Mouse (Mus musculus) midbrain, embryonic 16.5 days (tissue): ENCODE measurements around the gene Gpr68. TPM values are rescaled to one million over a fixed set of nuclear protein-coding genes. Genes with fewer than 3 reads are reported as not detected.

Experiments
- ATAC-seq: fragments of 200-750 bp; cut with Nextera tagmentation; 2 replicates; pipeline ENCODE4 v1.8.0; 2017; ENCODE audit warnings: moderate TSS enrichment
- H3K27ac ChIP-seq: fragments of 300-500 bp; sonication (generic); 2 replicates; pipeline ENCODE4 v1.5.1; 2014; ENCODE audit warnings: mild to moderate bottlenecking, low read length, mixed read lengths
- H3K27me3 ChIP-seq: fragments of 300-500 bp; sonication (generic); 2 replicates; pipeline ENCODE4 v1.6.1; 2014; ENCODE audit warnings: low read depth, low read length, mixed read lengths; ENCODE audit not compliant: control insufficient read depth, insufficient read depth
- H3K36me3 ChIP-seq: fragments of 300-500 bp; sonication (generic); 2 replicates; pipeline ENCODE4 v1.6.1; 2014; ENCODE audit warnings: mild to moderate bottlenecking, low read length, moderate library complexity, mixed read lengths; ENCODE audit not compliant: control insufficient read depth, insufficient read depth
- H3K4me1 ChIP-seq: fragments of 300-500 bp; sonication (generic); 2 replicates; pipeline ENCODE4 v1.6.1; 2014; ENCODE audit warnings: mild to moderate bottlenecking, low read length, mixed read lengths; ENCODE audit not compliant: control insufficient read depth, insufficient read depth
- H3K4me2 ChIP-seq: fragments of 300-500 bp; sonication (generic); 2 replicates; pipeline ENCODE4 v1.6.1; 2014; ENCODE audit warnings: mild to moderate bottlenecking, low read length, mixed read lengths
- H3K4me3 ChIP-seq: fragments of 300-500 bp; sonication (generic); 2 replicates; pipeline ENCODE4 v1.5.1; 2014; ENCODE audit warnings: low read depth, mild to moderate bottlenecking, low read length, moderate library complexity, mixed read lengths
- H3K9ac ChIP-seq: fragments of 300-500 bp; sonication (generic); 2 replicates; pipeline ENCODE4 v1.6.1; 2014; ENCODE audit warnings: low read depth, low read length, mixed read lengths
- H3K9me3 ChIP-seq: fragments of 300-500 bp; sonication (generic); replicated peaks from 2 replicates; pipeline ENCODE4 v1.6.1; 2014; ENCODE audit warnings: mild to moderate bottlenecking, low read length, mixed read lengths; ENCODE audit not compliant: control insufficient read depth, poor library complexity, severe bottlenecking
- WGBS: fragments of 180-500 bp; shearing (Covaris S2); extraction: QIAGEN DNeasy Blood & Tissue Kit; methylation state at CpG from one replicate; pipeline ENCODE4 v1.1.7; 2014; 5-methylcytosine and 5-hydroxymethylcytosine counted together
- polyA plus RNA-seq: library from polyadenylated mRNA; unstranded; fragments of >200 nt; fragmentation: Nextera tagmentation; extraction: Ambion mirVana; gene quantifications from 2 replicates; pipeline ENCODE4 v1.2.1, GENCODE M21; 2015

The Gpr68 gene
- polyA plus RNA-seq, 1 experiment from 2014 or later = 6.2 TPM

GRCm38 (mm10) chr12:100901386-100901785, 6.6 kb downstream of the Gpr68 start:
- H3K9ac ChIP-seq = no peak overlapping the region
- H3K36me3 ChIP-seq = no peaks in the 10 kb centered on the region
- H3K4me2 ChIP-seq = no peak overlapping the region
- no peaks in the 10 kb centered on the region for H3K9me3 ChIP-seq
- ATAC-seq = no peak
- H3K4me1 ChIP-seq = peaks cover 17% of the 10 kb centered on the region
- no peak overlapping the region for H3K27ac ChIP-seq
- H3K4me3 ChIP-seq = no peak overlapping the region
- 76% methylated on average over 6 of the region's 6 CpGs for WGBS
- H3K27me3 ChIP-seq = peaks cover 3% of the 10 kb centered on the region; the same call in 1 of the 2 replicates

GRCm38 (mm10) chr12:100900901-100901300, 7.1 kb downstream of the Gpr68 start:
- Histone ChIP-seq H3K4me2 (no peak overlapping the region), H3K9ac (no peak overlapping the region), H3K27me3 (peaks cover 3% of the 10 kb centered on the region; the same call in 1 of the 2 replicates), H3K4me1 (peaks cover 19% of the 10 kb centered on the region), H3K4me3 (no peak overlapping the region), H3K9me3 (no peaks in the 10 kb centered on the region), H3K27ac (no peak overlapping the region), H3K36me3 (no peaks in the 10 kb centered on the region)
- ATAC-seq = no peak
- 78% methylated on average over 6 of the region's 6 CpGs for WGBS

DNA sequence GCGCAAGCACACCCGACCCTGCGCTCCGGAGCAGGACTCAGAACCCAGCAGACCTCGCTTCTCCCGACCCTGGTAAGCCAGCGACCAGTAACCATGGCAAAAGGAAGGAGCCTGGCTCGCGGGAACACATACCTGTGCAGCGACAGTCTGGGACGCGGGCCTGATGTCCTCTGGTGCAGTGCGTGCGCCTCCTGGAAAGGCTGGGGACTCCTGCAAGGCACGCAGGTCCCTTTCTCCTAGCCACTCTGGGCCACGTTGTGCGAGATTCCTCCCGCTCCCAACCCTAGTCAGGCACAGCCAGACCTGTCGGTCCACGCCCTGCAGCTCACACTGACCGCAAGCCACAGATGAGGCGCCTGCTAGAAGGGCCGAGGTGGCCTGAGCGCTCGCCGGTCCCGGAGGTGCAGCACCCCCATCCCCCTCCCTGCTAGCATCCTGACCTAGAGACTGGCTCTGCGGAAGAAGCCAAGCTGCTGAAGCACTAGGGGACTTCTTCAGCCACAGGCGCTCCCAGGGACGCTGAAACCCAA, 8.8 kb downstream of the Gpr68 start:
- H3K4me3 ChIP-seq = peak overlapping the region; percentile 53
- peak overlapping the region; percentile 75 for H3K9ac ChIP-seq
- peak overlapping the region; percentile 93 for H3K4me2 ChIP-seq
- H3K27me3 ChIP-seq = peaks cover 3% of the 10 kb centered on the region; the same call in 1 of the 2 replicates
- WGBS = under 1% methylated on average over 30 of the region's 30 CpGs
- no peaks in the 10 kb centered on the region for H3K36me3 ChIP-seq
- H3K27ac ChIP-seq = peak overlapping the region; percentile 42
- no peaks in the 10 kb centered on the region for H3K9me3 ChIP-seq
- ATAC-seq = peak; percentile 74
- H3K4me1 ChIP-seq = peaks cover 30% of the 10 kb centered on the region

DNA sequence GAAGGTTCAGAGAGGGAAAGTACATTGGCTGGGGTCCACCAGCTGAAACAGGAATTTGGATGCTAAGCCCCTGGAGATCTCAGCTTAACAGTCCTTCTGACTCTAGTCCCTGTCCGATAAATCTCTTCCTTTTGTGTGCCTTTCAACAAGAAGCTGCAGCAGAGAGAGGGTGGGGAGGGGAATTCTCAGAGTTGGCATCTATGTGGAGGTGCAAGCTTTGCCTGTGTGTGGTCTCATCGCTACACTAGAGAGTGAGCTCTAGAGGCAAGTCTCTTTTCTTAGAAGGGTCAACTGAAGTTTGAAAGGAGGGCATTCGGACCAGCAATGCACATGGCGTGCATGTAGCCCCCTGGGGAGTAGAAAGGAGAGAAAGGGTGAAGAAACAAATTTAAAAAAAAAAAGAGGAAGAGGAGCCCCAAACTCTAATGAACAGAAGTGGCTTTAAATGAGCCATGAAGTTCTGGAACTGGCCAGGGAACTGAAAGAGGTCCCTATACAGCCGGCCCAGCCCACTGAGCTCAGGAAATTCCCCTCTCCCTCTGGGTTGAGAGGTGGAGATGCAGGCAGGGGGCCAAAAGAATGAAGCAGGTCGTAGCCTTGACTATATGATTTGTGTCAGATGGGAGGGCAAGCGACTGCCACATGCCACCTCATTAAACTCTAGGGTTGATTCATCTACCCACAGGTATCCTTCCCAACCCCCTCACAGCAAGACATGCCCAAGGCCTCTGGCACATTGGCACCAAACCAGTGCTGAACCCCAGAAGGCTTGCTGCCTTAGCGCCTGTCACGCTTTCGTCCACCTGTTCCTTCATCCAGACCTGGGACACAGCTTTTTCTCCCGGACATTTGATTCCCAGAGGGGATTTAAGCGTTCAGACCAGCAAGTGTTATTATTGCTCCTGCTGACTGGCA, 10.0 kb downstream of the Gpr68 start:
- ATAC-seq = no peak

GRCm38 (mm10) chr12:100896661-100897060, 11.3 kb downstream of the Gpr68 start:
- Histone ChIP-seq H3K36me3 (no peaks in the 10 kb centered on the region), H3K27ac (no peak overlapping the region), H3K27me3 (peaks cover 3% of the 10 kb centered on the region; the same call in 1 of the 2 replicates), H3K4me1 (peaks cover 30% of the 10 kb centered on the region), H3K4me3 (no peak overlapping the region), H3K4me2 (no peak overlapping the region), H3K9ac (no peak overlapping the region), H3K9me3 (no peaks in the 10 kb centered on the region)
- no peak for ATAC-seq
- WGBS = 57% methylated on average over 3 of the region's 3 CpGs

More for the DNA sequence above, 10.0 kb downstream of the Gpr68 start:
- Histone ChIP-seq H3K27ac (no peak overlapping the region), H3K4me2 (peak overlapping the region; percentile 93), H3K36me3 (no peaks in the 10 kb centered on the region), H3K4me3 (peak overlapping the region; percentile 53), H3K9me3 (no peaks in the 10 kb centered on the region), H3K27me3 (peaks cover 3% of the 10 kb centered on the region; the same call in 1 of the 2 replicates), H3K9ac (peak overlapping the region; percentile 75), H3K4me1 (peaks cover 30% of the 10 kb centered on the region)
- 19% methylated on average over 12 of the region's 12 CpGs for WGBS

GRCm38 (mm10) chr12:100895504-100895903, 12.5 kb downstream of the Gpr68 start:
- Histone ChIP-seq H3K4me3 (no peak overlapping the region), H3K27me3 (peaks cover 3% of the 10 kb centered on the region; the same call in 1 of the 2 replicates), H3K9me3 (no peaks in the 10 kb centered on the region), H3K27ac (peak overlapping the region; percentile 38; the same call in 1 of the 2 replicates), H3K9ac (no peak overlapping the region), H3K4me1 (peaks cover 30% of the 10 kb centered on the region), H3K4me2 (peak overlapping the region; percentile 6; the same call in 1 of the 2 replicates), H3K36me3 (no peaks in the 10 kb centered on the region)
- 3% methylated on average over 2 of the region's 2 CpGs for WGBS
- ATAC-seq = peak; percentile 69

DNA sequence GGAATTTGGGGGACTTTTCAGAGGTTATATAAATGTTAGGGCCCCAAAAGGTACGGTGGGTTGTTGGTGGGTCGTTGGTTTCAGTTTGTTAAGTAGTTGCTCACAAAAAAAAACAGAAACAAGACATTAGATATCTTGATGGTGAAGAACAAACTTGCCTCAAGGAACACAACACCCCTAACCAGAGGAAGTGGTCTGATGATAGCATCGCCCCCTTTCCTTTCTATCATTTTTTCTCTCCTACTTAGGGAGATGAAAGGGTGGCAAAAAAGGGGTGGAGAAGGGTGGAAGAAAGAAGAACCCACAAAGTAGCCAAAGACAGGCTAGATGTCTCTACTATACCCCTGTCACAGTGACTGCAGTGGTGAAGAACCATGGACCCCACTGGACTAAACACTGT, 17.4 kb downstream of the Gpr68 start:
- Histone ChIP-seq H3K9me3 (no peaks in the 10 kb centered on the region), H3K4me2 (no peak overlapping the region), H3K27me3 (no peaks in the 10 kb centered on the region), H3K4me1 (peaks cover 7% of the 10 kb centered on the region), H3K36me3 (no peaks in the 10 kb centered on the region), H3K9ac (no peak overlapping the region), H3K4me3 (no peak overlapping the region), H3K27ac (no peak overlapping the region)
- ATAC-seq = no peak
- WGBS = 91% methylated on average over 3 of the region's 3 CpGs

DNA sequence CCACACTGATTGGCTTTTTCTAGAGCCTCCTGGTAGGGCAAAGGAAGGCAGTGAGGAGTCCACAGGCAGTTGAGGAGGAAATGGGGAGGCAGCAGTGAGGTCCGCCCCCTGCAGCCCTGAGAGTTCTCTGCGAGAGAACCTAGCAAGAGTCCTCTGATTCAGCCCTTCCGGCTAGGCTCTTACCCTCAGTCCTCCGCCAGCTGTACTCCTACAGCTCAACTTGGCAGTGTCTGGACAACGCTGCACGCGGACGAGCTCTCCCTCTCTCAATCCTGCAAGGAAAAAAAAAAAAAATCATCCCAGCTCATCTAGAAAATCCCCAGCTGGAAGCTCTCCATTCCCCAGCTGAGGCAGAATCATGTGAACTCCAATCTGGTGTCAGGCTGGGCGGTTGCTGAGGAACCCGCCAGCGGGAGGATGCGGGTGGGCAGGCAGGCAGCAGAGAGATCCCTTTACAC, 20.2 kb downstream of the Gpr68 start:
- peak; percentile 56; the same call in 1 of the 2 replicates for ATAC-seq
- Histone ChIP-seq H3K9me3 (no peaks in the 10 kb centered on the region), H3K4me1 (no peaks in the 10 kb centered on the region), H3K9ac (no peak overlapping the region), H3K4me3 (no peak overlapping the region), H3K4me2 (0 out of 2 replicates have a peak overlapping the region, but pooled peaks have one; percentile 4), H3K27me3 (no peaks in the 10 kb centered on the region), H3K36me3 (no peaks in the 10 kb centered on the region), H3K27ac (no peak overlapping the region)
- 27% methylated on average over 12 of the region's 12 CpGs for WGBS

GRCm38 (mm10) chr12:100886877-100887276, 21.1 kb downstream of the Gpr68 start:
- ATAC-seq = no peak
- Histone ChIP-seq H3K9me3 (no peaks in the 10 kb centered on the region), H3K27ac (no peak overlapping the region), H3K4me3 (no peak overlapping the region), H3K4me1 (no peaks in the 10 kb centered on the region), H3K4me2 (no peak overlapping the region), H3K9ac (no peak overlapping the region), H3K27me3 (no peaks in the 10 kb centered on the region), H3K36me3 (no peaks in the 10 kb centered on the region)
- WGBS = 91% methylated on average over 4 of the region's 4 CpGs
